Mouse (Mus musculus): ENCODE measurements around the gene Phf20.

Phf20 gene

DNA sequence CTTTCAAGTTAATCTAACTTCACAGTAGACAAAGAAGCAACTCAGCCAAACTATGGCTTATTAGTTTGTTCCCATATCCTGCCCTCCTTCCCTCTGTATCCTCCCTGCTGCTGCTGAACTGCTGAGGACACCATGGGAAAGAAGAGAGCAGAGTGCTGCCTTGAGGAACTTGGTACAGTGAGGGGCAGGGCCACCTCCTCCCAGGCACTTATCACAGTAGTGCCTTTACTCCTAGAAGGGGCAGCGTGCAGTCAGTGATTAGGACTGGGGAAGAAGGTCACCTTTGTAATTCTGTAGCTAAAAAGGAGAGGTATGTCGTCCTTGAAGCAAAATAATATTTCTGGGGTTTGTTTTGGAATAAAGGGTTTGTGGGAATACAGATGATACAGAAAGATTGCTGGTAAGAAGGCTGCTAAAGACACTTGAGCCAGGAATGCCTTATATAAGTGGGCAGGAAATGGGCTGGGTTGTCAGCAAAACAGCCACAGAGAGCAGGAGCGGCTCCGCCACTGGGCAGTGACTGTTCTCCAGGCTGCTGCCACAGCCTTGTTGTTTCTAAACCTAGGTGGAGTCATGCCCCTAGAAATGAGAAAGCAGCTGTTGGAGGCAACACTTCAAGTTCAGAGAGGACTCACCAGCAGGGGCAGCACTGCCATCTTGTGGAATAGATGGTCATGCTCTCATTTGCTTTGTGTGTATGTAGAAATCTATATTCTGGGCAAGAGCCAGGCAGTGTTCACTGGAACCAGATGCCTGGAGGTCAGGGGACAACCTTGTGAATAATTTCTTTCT, 82.2 kb downstream of the Phf20 start:
- peak; percentile 90 for DNase-seq

- DNase-seq: no peak
Observed at GRCm38 (mm10) chr2:156281227-156281626, 85.0 kb downstream of the Phf20 start.

DNA sequence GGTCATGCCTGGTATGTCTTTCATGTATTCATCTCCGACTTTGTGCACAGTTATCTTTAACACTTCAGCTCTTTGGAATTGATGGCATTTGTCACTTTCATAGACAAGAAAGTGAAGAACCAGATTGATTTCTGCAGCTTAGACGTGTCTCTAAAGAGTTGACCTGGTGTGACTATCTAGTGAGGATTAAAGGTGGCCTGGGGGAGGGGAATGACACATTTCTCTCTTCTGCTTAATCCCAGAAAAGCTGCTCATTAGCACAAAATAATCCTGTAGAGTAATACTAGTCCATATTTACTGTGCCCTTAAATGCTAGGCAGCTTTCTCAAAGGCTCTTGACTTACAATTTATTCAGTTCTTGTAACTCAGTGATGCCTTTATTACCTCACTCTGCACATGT, 88.9 kb downstream of the Phf20 start:
- DNase-seq: no peak

GRCm38 (mm10) chr2:156286733-156287132, 90.5 kb downstream of the Phf20 start:
- DNase-seq: no peak

DNA sequence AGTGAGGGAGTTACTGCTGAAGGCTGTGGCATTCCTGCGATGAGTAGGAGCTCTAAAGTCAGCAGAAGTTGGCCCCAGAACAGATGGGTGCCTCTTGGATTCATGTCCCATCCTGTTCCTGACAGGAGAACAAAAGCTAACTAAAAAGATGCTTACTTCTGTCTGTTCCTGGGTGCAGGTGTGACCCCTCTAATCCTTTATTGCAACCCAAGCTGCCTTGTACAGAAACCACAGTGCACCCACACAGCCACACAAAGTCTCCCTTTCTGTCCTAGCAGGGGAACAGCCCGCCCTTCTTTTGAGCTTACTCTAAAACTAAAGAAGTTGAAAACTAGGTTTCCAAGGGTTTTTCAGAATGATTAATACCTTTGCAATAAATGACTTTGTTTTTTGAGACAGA, 92.0 kb downstream of the Phf20 start:
- DNase-seq: peak; percentile 39

GRCm38 (mm10) chr2:156289552-156290160, 93.4 kb downstream of the Phf20 start:
- DNase-seq: peak; percentile 47

GRCm38 (mm10) chr2:156291998-156292397, 95.7 kb downstream of the Phf20 start:
- no peak for DNase-seq

DNA sequence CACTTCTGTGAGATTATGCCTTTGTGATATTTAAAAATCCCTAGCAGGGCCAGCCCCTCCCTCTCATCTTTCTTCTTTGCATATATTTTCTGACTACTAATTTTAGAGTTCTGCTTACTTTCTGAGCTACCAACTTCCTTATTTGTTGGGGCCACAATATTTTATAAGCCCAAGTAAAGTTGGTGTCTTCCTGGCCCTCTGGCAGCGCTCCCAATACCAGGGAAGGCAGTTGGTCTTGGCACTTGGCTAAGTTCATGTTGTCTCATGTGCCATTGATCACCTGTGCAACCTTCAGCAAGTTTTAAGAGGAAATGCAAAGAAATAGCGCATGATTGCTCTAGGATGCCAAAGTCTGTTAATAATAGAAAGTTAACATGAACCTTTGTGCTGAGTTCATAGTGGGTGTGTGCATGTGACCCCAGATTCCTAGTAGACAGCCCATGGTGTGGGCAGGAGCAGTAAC, 99.4 kb downstream of the Phf20 start:
- DNase-seq: no peak

- DNase-seq: no peak
Observed at GRCm38 (mm10) chr2:156296190-156296589, 99.9 kb downstream of the Phf20 start.

DNA sequence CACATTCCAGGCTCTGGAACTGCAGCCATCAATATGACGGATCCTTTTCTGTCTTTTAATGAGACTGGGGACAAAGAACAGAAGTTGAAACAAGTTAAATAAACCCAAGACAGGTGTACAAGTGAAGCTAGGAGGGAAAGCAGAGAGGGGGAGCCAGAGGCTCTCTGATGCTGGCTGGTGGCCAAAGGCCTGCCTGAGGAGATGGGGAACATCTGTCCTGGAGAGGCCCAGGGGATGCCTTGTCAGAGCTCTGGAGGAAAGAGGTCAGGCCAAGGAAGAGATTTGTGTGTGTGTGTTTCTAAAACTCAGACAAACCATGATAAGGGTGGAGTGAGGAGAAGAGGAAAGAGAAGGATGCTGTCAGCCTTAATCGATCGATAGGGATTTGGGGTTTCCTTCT, 101.4 kb downstream of the Phf20 start:
- DNase-seq: no peak

DNA sequence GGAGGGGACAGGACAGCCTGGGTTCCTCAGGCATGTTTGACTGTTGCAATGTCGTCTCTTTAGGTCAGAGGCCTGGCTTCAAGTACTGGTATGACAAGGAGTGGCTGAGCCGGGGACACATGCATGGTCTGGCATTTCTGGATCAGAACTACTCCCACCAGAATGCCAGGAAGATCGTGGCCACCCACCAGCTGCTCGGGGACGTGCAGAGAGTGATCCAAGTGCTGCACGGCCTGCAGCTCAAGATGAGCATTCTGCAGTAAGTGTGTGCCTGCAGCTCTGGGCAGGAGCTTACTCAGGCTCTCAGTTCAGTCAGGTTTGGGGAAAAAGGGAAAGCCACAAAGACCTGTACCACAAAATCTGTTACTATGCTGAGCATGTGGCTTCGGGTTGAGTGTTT, 102.2 kb downstream of the Phf20 start:
- no peak for DNase-seq

DNA sequence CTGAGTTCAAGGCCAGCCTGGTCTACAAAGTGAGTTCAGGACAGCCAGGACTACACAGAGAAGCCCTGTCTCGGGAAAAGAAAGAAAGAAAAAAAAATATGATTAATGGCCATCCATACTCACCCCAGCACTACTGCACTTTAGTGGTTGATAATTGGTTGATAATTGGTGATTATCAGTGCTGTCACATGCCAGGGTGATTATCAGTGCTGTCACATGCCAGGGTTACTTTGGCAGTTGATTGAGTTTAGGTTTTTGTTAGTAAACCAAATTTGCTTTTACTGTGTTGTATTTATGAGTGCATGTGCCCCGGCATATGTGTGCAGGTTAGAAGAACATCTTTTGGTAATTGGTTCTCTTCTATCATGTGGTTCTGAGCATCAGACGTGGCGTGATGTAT, 105.8 kb downstream of the Phf20 start:
- DNase-seq: no peak

DNA sequence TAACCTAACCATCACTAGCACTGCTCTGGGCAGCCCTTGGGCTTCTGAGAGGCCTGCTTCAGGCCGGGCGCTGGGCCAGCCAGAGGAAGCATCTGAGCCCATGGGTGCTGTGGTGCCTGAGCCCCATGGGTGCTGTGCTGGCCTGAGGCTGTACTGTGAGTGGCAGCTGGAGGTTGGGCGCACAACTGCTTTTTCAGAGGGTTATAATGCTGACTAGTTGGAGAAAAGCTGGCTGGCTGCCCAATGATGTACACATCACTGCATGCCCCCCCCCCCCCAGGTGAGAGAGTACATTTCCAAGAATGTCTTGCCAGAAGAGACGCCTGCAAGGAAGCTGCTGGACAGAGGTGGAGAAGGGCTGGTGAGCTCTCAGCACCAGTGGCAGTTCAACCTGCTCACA, 108.1 kb downstream of the Phf20 start:
- DNase-seq: no peak

- no peak for DNase-seq
Observed at GRCm38 (mm10) chr2:156305818-156306217, 109.6 kb downstream of the Phf20 start.

DNA sequence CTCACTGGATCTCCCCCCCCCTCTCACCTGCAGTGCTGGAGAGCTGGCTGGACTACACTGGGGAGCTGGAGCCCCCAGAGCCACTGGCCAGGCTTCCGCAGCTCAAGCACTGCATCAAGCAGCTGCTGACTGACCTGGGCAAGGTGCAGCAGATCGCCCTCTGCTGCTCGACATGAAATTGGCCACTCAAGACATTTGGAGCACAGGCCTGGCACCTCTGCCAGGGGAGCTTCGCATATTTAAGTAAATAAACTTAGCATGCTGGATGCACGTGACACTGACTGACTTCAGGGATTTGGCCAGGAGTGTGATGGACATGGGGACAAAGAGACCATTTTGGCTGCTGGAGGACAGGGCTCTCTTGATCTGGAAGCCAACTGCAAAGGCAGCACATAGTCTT, 111.0 kb downstream of the Phf20 start:
- DNase-seq: peak; percentile 36

DNA sequence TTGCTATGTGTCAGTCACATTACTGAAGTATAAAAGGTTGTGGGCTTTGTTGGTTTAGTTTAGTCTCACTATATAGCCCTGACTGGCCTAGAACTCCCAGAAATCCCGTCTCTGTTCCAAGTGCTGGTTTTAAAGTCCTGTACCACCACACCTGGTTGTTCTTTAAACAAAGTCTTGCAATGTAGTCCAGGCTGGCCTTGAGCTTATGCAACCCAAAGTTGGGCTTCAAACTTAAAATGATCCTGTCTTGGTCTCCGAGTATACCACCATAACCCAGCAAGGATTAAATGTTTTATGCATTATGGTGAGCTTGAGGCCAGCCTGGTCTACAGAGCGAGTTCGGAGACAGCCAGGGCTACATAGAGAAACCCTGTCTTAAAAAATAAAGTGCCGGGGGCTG, 113.7 kb downstream of the Phf20 start:
- DNase-seq: no peak

DNA sequence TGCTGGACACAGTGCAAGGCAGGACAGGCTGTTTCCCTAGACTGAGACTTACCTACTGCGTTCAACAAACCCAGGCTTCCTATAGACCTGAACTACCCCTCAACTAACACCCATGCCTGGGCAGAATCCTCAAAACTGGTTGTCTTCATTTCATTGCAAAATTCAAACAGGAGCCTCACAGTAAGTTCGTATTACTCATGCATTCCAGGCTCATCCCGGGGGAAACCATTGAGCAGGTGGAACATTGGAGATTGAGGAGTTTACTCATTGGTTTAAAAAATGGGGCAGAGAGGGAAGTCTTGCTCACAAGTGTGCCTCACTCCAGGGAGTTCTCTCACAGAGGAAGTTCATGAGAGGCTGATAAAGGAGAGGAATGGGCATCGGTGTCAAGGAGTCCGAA, 114.2 kb downstream of the Phf20 start:
- DNase-seq: no peak

- DNase-seq: no peak
Observed at GRCm38 (mm10) chr2:156310945-156311344, 114.7 kb downstream of the Phf20 start.

DNA sequence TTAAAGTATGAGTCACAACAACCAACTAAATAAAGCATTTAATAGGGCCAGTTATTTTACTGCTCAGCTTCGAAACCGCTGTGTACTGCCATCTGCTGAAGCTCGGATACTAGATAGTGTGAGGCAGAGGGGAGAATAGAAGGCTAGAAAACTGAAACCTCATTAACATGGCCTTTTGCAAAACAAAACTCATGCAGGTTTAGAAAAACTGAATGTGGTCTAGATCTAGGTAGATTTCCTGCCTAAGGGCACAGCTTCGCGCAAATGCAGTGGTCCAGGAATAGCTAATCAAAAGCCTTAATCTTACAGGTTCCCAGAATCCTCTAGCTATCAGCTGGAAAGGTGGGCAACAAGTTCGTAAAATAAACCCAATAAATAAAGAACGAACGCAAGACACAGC, 115.2 kb downstream of the Phf20 start:
- DNase-seq: no peak

DNA sequence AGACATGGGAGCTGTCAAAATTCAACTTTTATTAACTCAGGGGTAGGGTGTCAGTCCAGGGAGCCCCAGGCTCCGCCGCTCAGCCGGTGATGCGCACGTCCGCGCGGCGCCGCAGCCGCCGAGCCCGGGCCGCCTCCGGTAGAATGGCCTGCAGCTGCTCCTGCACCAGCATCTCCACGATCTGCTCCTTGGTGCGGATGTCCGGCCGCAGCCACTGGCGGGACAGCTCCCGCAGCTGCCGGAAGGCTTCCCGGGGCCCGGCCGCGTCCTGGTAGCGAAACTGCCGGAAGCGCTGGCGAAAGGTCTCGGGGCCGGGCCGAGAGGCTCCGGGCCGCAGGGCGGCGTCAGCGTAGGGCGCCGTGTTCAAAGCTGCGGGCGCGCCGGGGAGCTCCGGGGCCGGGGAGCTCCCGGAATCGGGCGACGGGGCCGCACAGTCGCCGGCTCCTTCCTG, 115.6 kb downstream of the Phf20 start:
- DNase-seq: no peak

DNA sequence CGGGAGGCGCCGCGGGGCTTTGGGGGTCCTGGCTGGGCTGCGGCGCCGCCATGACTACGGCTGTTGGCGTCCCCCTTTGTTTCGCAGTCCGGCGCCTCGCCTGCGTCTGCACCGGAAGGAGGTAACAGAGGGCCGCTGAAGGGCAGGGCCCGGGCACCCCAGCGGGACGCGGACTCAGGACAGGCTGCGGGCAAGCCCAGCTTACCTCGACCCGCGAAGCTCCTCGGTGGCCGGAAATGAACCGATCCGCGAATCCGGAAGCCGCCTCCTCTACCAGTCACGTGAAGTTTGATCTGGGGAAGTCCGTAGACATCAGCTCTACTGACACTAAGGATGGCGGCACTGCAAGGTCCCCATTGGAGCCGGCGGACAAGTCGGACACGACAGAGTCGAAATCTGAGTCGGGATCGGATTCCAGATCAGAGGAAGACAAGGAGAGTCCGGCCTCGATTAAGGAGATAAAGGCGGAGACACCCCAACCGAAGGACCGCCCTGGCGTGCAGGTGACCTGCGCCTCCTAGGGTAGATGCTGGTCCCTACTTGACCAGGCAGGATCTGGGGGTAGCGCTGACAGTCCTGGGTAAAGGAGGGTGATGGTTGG, 116.1 kb downstream of the Phf20 start, which contains the start of the genes Cnbd2 and Scand1:
Cnbd2 (plus strand) TSS at position 3 of the 601 bp plus-strand sequence.
Scand1 (minus strand) TSS at position 408 of the 601 bp plus-strand sequence.
- DNase-seq: peak; percentile 84

DNA sequence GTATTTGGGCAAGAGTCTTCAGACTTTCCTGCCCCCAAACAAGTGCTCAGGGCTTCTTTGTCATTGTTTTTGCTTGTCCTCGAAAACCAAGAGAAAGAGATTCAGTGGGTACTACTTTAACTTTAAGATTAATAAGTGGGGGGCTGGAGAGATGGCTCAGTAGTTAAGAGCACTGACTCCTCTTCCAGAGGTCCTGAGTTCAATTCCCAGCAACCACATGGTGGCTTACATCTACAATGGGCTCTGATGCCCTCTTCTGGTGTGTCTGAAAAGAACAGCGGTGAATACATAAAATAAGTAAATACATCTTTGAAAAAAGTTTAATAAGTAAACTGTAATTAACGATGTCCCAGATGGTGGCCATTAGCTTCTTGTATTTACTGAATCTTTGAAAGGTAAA, 116.9 kb downstream of the Phf20 start:
- DNase-seq: no peak

GRCm38 (mm10) chr2:156314811-156315210, 118.5 kb downstream of the Phf20 start:
- DNase-seq: no peak

DNA sequence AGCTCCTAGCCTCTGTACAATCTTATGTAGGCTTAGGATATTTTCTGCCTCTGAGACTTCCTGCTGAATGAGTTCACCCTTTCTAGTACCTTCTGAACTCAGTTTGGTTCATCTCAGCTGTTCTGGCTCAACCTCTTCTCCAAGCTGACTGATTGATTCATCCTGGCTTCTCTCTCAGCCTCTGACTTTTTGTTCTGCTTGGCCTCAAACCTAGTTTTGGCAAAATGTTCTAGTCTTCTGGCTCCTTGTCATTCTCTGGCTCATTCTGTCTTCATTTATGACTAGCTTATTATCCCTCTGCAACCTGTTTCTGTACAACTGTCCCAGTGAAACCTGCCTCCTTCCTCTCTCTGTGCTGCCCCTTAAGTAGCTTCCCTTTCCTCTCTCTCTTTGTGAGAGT, 122.2 kb downstream of the Phf20 start:
- no peak for DNase-seq
